Mouse (Mus musculus): ENCODE data around the gene Ankk1. TPM values are rescaled to one million over a fixed set of nuclear protein-coding genes. Genes with fewer than 3 reads are reported as not detected.

The Ankk1 gene
- not detected in 2 replicates for polyA plus RNA-seq (2014; fragmentation: Nextera tagmentation; extraction: Ambion mirVana)

- Histone ChIP-seq H3K4me3 (ENCODE audit: low read length) (no peak within 1 kb of the TSS), H3K9me3 (ENCODE audit: control insufficient read depth, low read length) (no peaks in the 10 kb centered on the region), H3K27me3 (ENCODE audit: control insufficient read depth, insufficient read depth, low read length) (no peaks in the 10 kb centered on the region), H3K36me3 (ENCODE audit: control insufficient read depth, insufficient read depth, low read length) (no peaks in the 10 kb centered on the region), H3K9ac (ENCODE audit: low read depth, low read length) (no peak within 1 kb of the TSS), H3K27ac (ENCODE audit: low read depth, low read length) (no peak within 1 kb of the TSS), H3K4me1 (ENCODE audit: control insufficient read depth, insufficient read depth, low read length) (no peaks in the 10 kb centered on the region), H3K4me2 (replicated peaks; ENCODE audit: low read depth, low read length) (no peak within 1 kb of the TSS)
- 78% methylated on average over 7 of the region's 7 CpGs for WGBS
- ATAC-seq (ENCODE audit: low FRiP score, low TSS enrichment), result no peak
Observed at GRCm38 (mm10) chr9:49426921-49427320, at the start of gene Ankk1. Gene Ankk1, minus strand, starts transcription at chr9:49427021.

- ATAC-seq (ENCODE audit: low FRiP score, low TSS enrichment), result no peak
- Histone ChIP-seq H3K4me2 (replicated peaks; ENCODE audit: low read depth, low read length) (no peak overlapping the region), H3K36me3 (ENCODE audit: control insufficient read depth, insufficient read depth, low read length) (no peaks in the 10 kb centered on the region), H3K27ac (ENCODE audit: low read depth, low read length) (no peak overlapping the region), H3K9me3 (ENCODE audit: control insufficient read depth, low read length) (no peaks in the 10 kb centered on the region; the same call in 1 of the 2 replicates), H3K9ac (ENCODE audit: low read depth, low read length) (no peak overlapping the region), H3K4me3 (ENCODE audit: low read length) (no peak overlapping the region), H3K4me1 (ENCODE audit: control insufficient read depth, insufficient read depth, low read length) (no peaks in the 10 kb centered on the region), H3K27me3 (ENCODE audit: control insufficient read depth, insufficient read depth, low read length) (no peaks in the 10 kb centered on the region)
- WGBS, result 70% methylated on average over 11 of the region's 11 CpGs
Observed at GRCm38 (mm10) chr9:49472126-49472525, 45.3 kb upstream of the Ankk1 start.

- no peak for ATAC-seq (ENCODE audit: low FRiP score, low TSS enrichment)
- 97% methylated on average over 6 of the region's 6 CpGs for WGBS
- Histone ChIP-seq H3K9me3 (ENCODE audit: control insufficient read depth, low read length) (no peaks in the 10 kb centered on the region), H3K27me3 (ENCODE audit: control insufficient read depth, insufficient read depth, low read length) (no peaks in the 10 kb centered on the region), H3K4me3 (ENCODE audit: low read length) (no peak overlapping the region), H3K36me3 (ENCODE audit: control insufficient read depth, insufficient read depth, low read length) (no peaks in the 10 kb centered on the region), H3K4me1 (ENCODE audit: control insufficient read depth, insufficient read depth, low read length) (no peaks in the 10 kb centered on the region), H3K4me2 (replicated peaks; ENCODE audit: low read depth, low read length) (no peak overlapping the region), H3K27ac (ENCODE audit: low read depth, low read length) (no peak overlapping the region), H3K9ac (ENCODE audit: low read depth, low read length) (no peak overlapping the region)
Observed at GRCm38 (mm10) chr9:49470946-49471345, 44.1 kb upstream of the Ankk1 start.

- H3K4me3 ChIP-seq (ENCODE audit: low read length), result no peak overlapping the region
- H3K4me1 ChIP-seq (ENCODE audit: control insufficient read depth, insufficient read depth, low read length), result no peaks in the 10 kb centered on the region
- H3K27ac ChIP-seq (ENCODE audit: low read depth, low read length), result no peak overlapping the region
- WGBS, result 91% methylated on average over 19 of the region's 19 CpGs
- no peaks in the 10 kb centered on the region for H3K36me3 ChIP-seq (ENCODE audit: control insufficient read depth, insufficient read depth, low read length)
- H3K4me2 ChIP-seq (replicated peaks; ENCODE audit: low read depth, low read length), result no peak overlapping the region
- H3K9me3 ChIP-seq (ENCODE audit: control insufficient read depth, low read length), result no peaks in the 10 kb centered on the region
- no peak for ATAC-seq (ENCODE audit: low FRiP score, low TSS enrichment)
- no peak overlapping the region for H3K9ac ChIP-seq (ENCODE audit: low read depth, low read length)
- H3K27me3 ChIP-seq (ENCODE audit: control insufficient read depth, insufficient read depth, low read length), result no peaks in the 10 kb centered on the region
Observed at GRCm38 (mm10) chr9:49470006-49470405, 43.2 kb upstream of the Ankk1 start.

GRCm38 (mm10) chr9:49456136-49456535, 29.3 kb upstream of the Ankk1 start:
- H3K27ac ChIP-seq (ENCODE audit: low read depth, low read length), result no peak overlapping the region
- H3K9me3 ChIP-seq (ENCODE audit: control insufficient read depth, low read length), result no peaks in the 10 kb centered on the region
- H3K27me3 ChIP-seq (ENCODE audit: control insufficient read depth, insufficient read depth, low read length), result no peaks in the 10 kb centered on the region
- no peak overlapping the region for H3K9ac ChIP-seq (ENCODE audit: low read depth, low read length)
- H3K4me1 ChIP-seq (ENCODE audit: control insufficient read depth, insufficient read depth, low read length), result no peaks in the 10 kb centered on the region
- 90% methylated on average over 3 of the region's 3 CpGs for WGBS
- no peaks in the 10 kb centered on the region for H3K36me3 ChIP-seq (ENCODE audit: control insufficient read depth, insufficient read depth, low read length)
- ATAC-seq (ENCODE audit: low FRiP score, low TSS enrichment), result no peak
- H3K4me3 ChIP-seq (ENCODE audit: low read length), result no peak overlapping the region
- H3K4me2 ChIP-seq (replicated peaks; ENCODE audit: low read depth, low read length), result no peak overlapping the region

- ATAC-seq (ENCODE audit: low FRiP score, low TSS enrichment), result no peak
- no peak overlapping the region for H3K4me2 ChIP-seq (replicated peaks; ENCODE audit: low read depth, low read length)
- H3K27ac ChIP-seq (ENCODE audit: low read depth, low read length), result no peak overlapping the region
- no peaks in the 10 kb centered on the region for H3K36me3 ChIP-seq (ENCODE audit: control insufficient read depth, insufficient read depth, low read length)
- H3K4me3 ChIP-seq (ENCODE audit: low read length), result no peak overlapping the region
- H3K9me3 ChIP-seq (ENCODE audit: control insufficient read depth, low read length), result no peaks in the 10 kb centered on the region
- H3K9ac ChIP-seq (ENCODE audit: low read depth, low read length), result no peak overlapping the region
- no peaks in the 10 kb centered on the region for H3K4me1 ChIP-seq (ENCODE audit: control insufficient read depth, insufficient read depth, low read length)
- no peaks in the 10 kb centered on the region for H3K27me3 ChIP-seq (ENCODE audit: control insufficient read depth, insufficient read depth, low read length)
- WGBS, result 97% methylated on average over 1 of the region's 1 CpGs
Observed at GRCm38 (mm10) chr9:49452396-49452795, 25.6 kb upstream of the Ankk1 start.

- no peak for ATAC-seq (ENCODE audit: low FRiP score, low TSS enrichment)
- Histone ChIP-seq H3K36me3 (ENCODE audit: control insufficient read depth, insufficient read depth, low read length) (no peaks in the 10 kb centered on the region), H3K27ac (ENCODE audit: low read depth, low read length) (no peak overlapping the region), H3K9me3 (ENCODE audit: control insufficient read depth, low read length) (no peaks in the 10 kb centered on the region), H3K4me3 (ENCODE audit: low read length) (no peak overlapping the region), H3K4me2 (replicated peaks; ENCODE audit: low read depth, low read length) (no peak overlapping the region), H3K4me1 (ENCODE audit: control insufficient read depth, insufficient read depth, low read length) (no peaks in the 10 kb centered on the region), H3K27me3 (ENCODE audit: control insufficient read depth, insufficient read depth, low read length) (no peaks in the 10 kb centered on the region), H3K9ac (ENCODE audit: low read depth, low read length) (no peak overlapping the region)
- 72% methylated on average over 3 of the region's 3 CpGs for WGBS
Observed at GRCm38 (mm10) chr9:49450491-49450890, 23.7 kb upstream of the Ankk1 start.

GRCm38 (mm10) chr9:49442621-49443020, 15.8 kb upstream of the Ankk1 start:
- Histone ChIP-seq H3K4me3 (ENCODE audit: low read length) (no peak overlapping the region), H3K9ac (ENCODE audit: low read depth, low read length) (no peak overlapping the region), H3K27ac (ENCODE audit: low read depth, low read length) (no peak overlapping the region), H3K27me3 (ENCODE audit: control insufficient read depth, insufficient read depth, low read length) (no peaks in the 10 kb centered on the region), H3K4me1 (ENCODE audit: control insufficient read depth, insufficient read depth, low read length) (no peaks in the 10 kb centered on the region), H3K36me3 (ENCODE audit: control insufficient read depth, insufficient read depth, low read length) (no peaks in the 10 kb centered on the region), H3K4me2 (replicated peaks; ENCODE audit: low read depth, low read length) (no peak overlapping the region), H3K9me3 (ENCODE audit: control insufficient read depth, low read length) (no peaks in the 10 kb centered on the region)
- ATAC-seq (ENCODE audit: low FRiP score, low TSS enrichment), result no peak
- WGBS, result 80% methylated on average over 3 of the region's 3 CpGs

GRCm38 (mm10) chr9:49427478-49427877, 657 bp upstream of the Ankk1 start:
- H3K9me3 ChIP-seq (ENCODE audit: control insufficient read depth, low read length), result no peaks in the 10 kb centered on the region
- H3K27me3 ChIP-seq (ENCODE audit: control insufficient read depth, insufficient read depth, low read length), result no peaks in the 10 kb centered on the region
- no peak overlapping the region for H3K27ac ChIP-seq (ENCODE audit: low read depth, low read length)
- no peak overlapping the region for H3K4me3 ChIP-seq (ENCODE audit: low read length)
- H3K9ac ChIP-seq (ENCODE audit: low read depth, low read length), result no peak overlapping the region
- H3K36me3 ChIP-seq (ENCODE audit: control insufficient read depth, insufficient read depth, low read length), result no peaks in the 10 kb centered on the region
- no peaks in the 10 kb centered on the region for H3K4me1 ChIP-seq (ENCODE audit: control insufficient read depth, insufficient read depth, low read length)
- WGBS, result 73% methylated on average over 5 of the region's 5 CpGs
- no peak overlapping the region for H3K4me2 ChIP-seq (replicated peaks; ENCODE audit: low read depth, low read length)
- ATAC-seq (ENCODE audit: low FRiP score, low TSS enrichment), result no peak

- H3K4me1 ChIP-seq (ENCODE audit: control insufficient read depth, insufficient read depth, low read length), result no peaks in the 10 kb centered on the region
- H3K9me3 ChIP-seq (ENCODE audit: control insufficient read depth, low read length), result no peaks in the 10 kb centered on the region
- 70% methylated on average over 1 of the region's 1 CpGs for WGBS
- no peaks in the 10 kb centered on the region for H3K36me3 ChIP-seq (ENCODE audit: control insufficient read depth, insufficient read depth, low read length)
- H3K27me3 ChIP-seq (ENCODE audit: control insufficient read depth, insufficient read depth, low read length), result no peaks in the 10 kb centered on the region
- no peak for ATAC-seq (ENCODE audit: low FRiP score, low TSS enrichment)
- no peak overlapping the region for H3K4me3 ChIP-seq (ENCODE audit: low read length)
- H3K27ac ChIP-seq (ENCODE audit: low read depth, low read length), result no peak overlapping the region
- no peak overlapping the region for H3K9ac ChIP-seq (ENCODE audit: low read depth, low read length)
- no peak overlapping the region for H3K4me2 ChIP-seq (replicated peaks; ENCODE audit: low read depth, low read length)
Observed at GRCm38 (mm10) chr9:49425585-49425984, 1.2 kb downstream of the Ankk1 start.

All from kidney, embryonic 14.5 days (tissue).